Mouse (Mus musculus): ENCODE results near the gene Ddn. TPM values are rescaled to one million over a fixed set of nuclear protein-coding genes. Genes with fewer than 3 reads are reported as not detected.

Ddn gene
- polyA plus RNA-seq, 1 experiment from 2014 or later = not detected

GRCm38 (mm10) chr15:98775533-98775932 is 33.8 kb downstream of the Ddn start:
- no peak for DNase-seq
- no peak overlapping the region for H3K9ac ChIP-seq (replicated peaks)
- 11% methylated on average over 5 of the region's 5 CpGs for WGBS (ENCODE audit: insufficient replicate concordance)
- ATAC-seq = no peak
- no peak overlapping the region for H3K4me2 ChIP-seq (ENCODE audit: low read depth, low read length)
- no peaks in the 10 kb centered on the region for H3K36me3 ChIP-seq (replicated peaks; ENCODE audit: insufficient read depth, low read length)
- TF ChIP-seq EP300 (IDR thresholded peaks at IDR 0.05; ENCODE audit: low read depth) = no peak
- no peak overlapping the region for H3K27ac ChIP-seq (ENCODE audit: low read depth)
- H3K4me1 ChIP-seq (ENCODE audit: insufficient read depth) = peaks cover 31% of the 10 kb centered on the region
- no peaks in the 10 kb centered on the region for H3K9me3 ChIP-seq (ENCODE audit: low read length)
- peaks cover 90% of the 10 kb centered on the region for H3K27me3 ChIP-seq (ENCODE audit: insufficient read depth, low read length)
- H3K4me3 ChIP-seq (ENCODE audit: low read depth, low read length) = no peak overlapping the region

- DNase-seq (no peak), ATAC-seq (no peak)
- Histone ChIP-seq H3K9me3 (ENCODE audit: low read length) (no peaks in the 10 kb centered on the region), H3K27me3 (ENCODE audit: insufficient read depth, low read length) (peaks cover 76% of the 10 kb centered on the region), H3K4me1 (ENCODE audit: insufficient read depth) (peaks cover 31% of the 10 kb centered on the region), H3K9ac (replicated peaks) (no peak overlapping the region), H3K4me2 (ENCODE audit: low read depth, low read length) (no peak overlapping the region), H3K4me3 (ENCODE audit: low read depth, low read length) (no peak overlapping the region), H3K36me3 (replicated peaks; ENCODE audit: insufficient read depth, low read length) (no peaks in the 10 kb centered on the region), H3K27ac (ENCODE audit: low read depth) (no peak overlapping the region)
- TF ChIP-seq EP300 (IDR thresholded peaks at IDR 0.05; ENCODE audit: low read depth) (no peak), CTCF (IDR thresholded peaks at IDR 0.05; ENCODE audit: low read depth) (no peak)
- WGBS (ENCODE audit: insufficient replicate concordance) = 44% methylated on average over 15 of the region's 15 CpGs
Observed at GRCm38 (mm10) chr15:98774096-98774495, 35.2 kb downstream of the Ddn start.

GRCm38 (mm10) chr15:98772511-98773211 is 36.6 kb downstream of the Ddn start:
- DNase-seq (no peak), ATAC-seq (peak; percentile 55)
- WGBS (ENCODE audit: insufficient replicate concordance) = 2% methylated on average over 36 of the region's 36 CpGs
- Histone ChIP-seq H3K4me1 (ENCODE audit: insufficient read depth) (peaks cover 25% of the 10 kb centered on the region), H3K9me3 (ENCODE audit: low read length) (no peaks in the 10 kb centered on the region), H3K27me3 (ENCODE audit: insufficient read depth, low read length) (peaks cover 64% of the 10 kb centered on the region), H3K4me2 (ENCODE audit: low read depth, low read length) (peak overlapping the region; percentile 79), H3K36me3 (replicated peaks; ENCODE audit: insufficient read depth, low read length) (no peaks in the 10 kb centered on the region), H3K4me3 (ENCODE audit: low read depth, low read length) (peak overlapping the region; percentile 49), H3K27ac (ENCODE audit: low read depth) (no peak overlapping the region), H3K9ac (replicated peaks) (peak overlapping the region; percentile 46; the same call in 1 of the 2 replicates)
- TF ChIP-seq CTCF (IDR thresholded peaks at IDR 0.05; ENCODE audit: low read depth) (no peak), EP300 (IDR thresholded peaks at IDR 0.05; ENCODE audit: low read depth) (no peak)

GRCm38 (mm10) chr15:98771813-98772425 is 37.4 kb downstream of the Ddn start:
- peaks cover 20% of the 10 kb centered on the region for H3K4me1 ChIP-seq (ENCODE audit: insufficient read depth)
- no peaks in the 10 kb centered on the region for H3K9me3 ChIP-seq (ENCODE audit: low read length)
- no peaks in the 10 kb centered on the region for H3K36me3 ChIP-seq (replicated peaks; ENCODE audit: insufficient read depth, low read length)
- no peak for TF ChIP-seq CTCF (IDR thresholded peaks at IDR 0.05; ENCODE audit: low read depth)
- no peak for TF ChIP-seq EP300 (IDR thresholded peaks at IDR 0.05; ENCODE audit: low read depth)
- peaks cover 57% of the 10 kb centered on the region for H3K27me3 ChIP-seq (ENCODE audit: insufficient read depth, low read length)
- no peak overlapping the region for H3K27ac ChIP-seq (ENCODE audit: low read depth)
- no peak for DNase-seq
- peak overlapping the region; percentile 46; the same call in 1 of the 2 replicates for H3K9ac ChIP-seq (replicated peaks)
- ATAC-seq = no peak
- 11% methylated on average over 12 of the region's 12 CpGs for WGBS (ENCODE audit: insufficient replicate concordance)
- peak overlapping the region; percentile 49 for H3K4me3 ChIP-seq (ENCODE audit: low read depth, low read length)
- peak overlapping the region; percentile 79 for H3K4me2 ChIP-seq (ENCODE audit: low read depth, low read length)

- H3K36me3 ChIP-seq (replicated peaks; ENCODE audit: insufficient read depth, low read length) = no peaks in the 10 kb centered on the region
- no peak for ATAC-seq
- H3K9ac ChIP-seq (replicated peaks) = no peak overlapping the region
- 57% methylated on average over 5 of the region's 5 CpGs for WGBS (ENCODE audit: insufficient replicate concordance)
- peaks cover 19% of the 10 kb centered on the region for H3K4me1 ChIP-seq (ENCODE audit: insufficient read depth)
- no peak overlapping the region for H3K4me3 ChIP-seq (ENCODE audit: low read depth, low read length)
- no peak overlapping the region for H3K4me2 ChIP-seq (ENCODE audit: low read depth, low read length)
- H3K27ac ChIP-seq (ENCODE audit: low read depth) = no peak overlapping the region
- no peaks in the 10 kb centered on the region for H3K9me3 ChIP-seq (ENCODE audit: low read length)
- no peak for DNase-seq
- peaks cover 29% of the 10 kb centered on the region for H3K27me3 ChIP-seq (ENCODE audit: insufficient read depth, low read length)
- TF ChIP-seq EP300 (IDR thresholded peaks at IDR 0.05; ENCODE audit: low read depth) = no peak
- no peak for TF ChIP-seq CTCF (IDR thresholded peaks at IDR 0.05; ENCODE audit: low read depth)
Observed at GRCm38 (mm10) chr15:98768259-98768658, 41.0 kb downstream of the Ddn start.

- ATAC-seq = no peak
- H3K4me3 ChIP-seq (ENCODE audit: low read depth, low read length) = no peak overlapping the region
- no peak overlapping the region for H3K27ac ChIP-seq (ENCODE audit: low read depth)
- no peak overlapping the region for H3K9ac ChIP-seq (replicated peaks)
- no peaks in the 10 kb centered on the region for H3K36me3 ChIP-seq (replicated peaks; ENCODE audit: insufficient read depth, low read length)
- peaks cover 14% of the 10 kb centered on the region for H3K27me3 ChIP-seq (ENCODE audit: insufficient read depth, low read length)
- no peak overlapping the region for H3K4me2 ChIP-seq (ENCODE audit: low read depth, low read length)
- H3K9me3 ChIP-seq (ENCODE audit: low read length) = no peaks in the 10 kb centered on the region
- WGBS (ENCODE audit: insufficient replicate concordance) = 72% methylated on average over 4 of the region's 4 CpGs
- H3K4me1 ChIP-seq (ENCODE audit: insufficient read depth) = peaks cover 11% of the 10 kb centered on the region
- TF ChIP-seq CTCF (IDR thresholded peaks at IDR 0.05; ENCODE audit: low read depth) = no peak
- no peak for TF ChIP-seq EP300 (IDR thresholded peaks at IDR 0.05; ENCODE audit: low read depth)
- no peak for DNase-seq
Observed at GRCm38 (mm10) chr15:98765929-98766328, 43.4 kb downstream of the Ddn start.

Measured in liver, postnatal 0 days (tissue).